In the genomic region with DNA sequence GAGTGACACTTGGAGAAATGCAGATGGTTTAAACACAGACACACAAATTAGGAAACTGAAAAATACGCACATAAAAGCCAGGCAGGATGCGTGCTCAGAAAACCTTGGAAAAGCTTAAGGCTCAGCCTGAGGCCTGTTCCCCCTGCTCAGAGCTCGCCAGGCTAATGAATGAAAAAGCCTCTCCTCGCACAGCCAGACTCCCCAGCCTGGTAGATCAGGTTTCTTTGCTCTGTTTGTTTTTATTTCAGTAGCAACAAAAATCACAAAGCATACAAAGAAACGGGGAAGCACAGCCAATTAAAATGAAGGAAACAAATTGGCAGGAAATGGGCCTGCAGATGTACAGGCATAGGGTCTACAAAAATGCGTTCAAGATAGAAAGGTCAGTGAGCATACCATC, we compare ENCODE assay signal across 14 mouse cellular contexts.
DNase-seq lines count a peak whose midpoint lies in the region; ATAC-seq lines count a peak whose summit lies in the region.
"Had no signal": no experiment of that assay in that cellular context is flagged by ENCODE, and none has a peak within 500 bp of the region (broad histone marks: within the 10 kb centered on the region; RNA-seq: fewer than 3 reads in every experiment).

No protein-coding gene starts in this region.

- intact Hi-C loops in heart, postnatal 14 days (cut with DNase I): no loop called here

- H3K36me3 ChIP-seq in kidney, embryonic 16.5 days (ENCODE audit: insufficient read depth, low read length): no peaks in the 10 kb centered on the region

- 8% methylated on average over 6 of the region's 6 CpGs for WGBS in kidney, embryonic 16.5 days

- no peak for DNase-seq in kidney, postnatal 25 days
- peak; percentile 35 for DNase-seq in R1 (ENCODE audit: low read depth, low spot score)
- DNase-seq in embryo, embryonic 10 days (ENCODE audit: low spot score): peak; percentile 52
- peak; percentile 31 for DNase-seq in hindlimb bud, embryonic 11.5 days (ENCODE audit: extremely low spot score, low read depth, low spot score)
- no peak for DNase-seq in heart, postnatal 14 days
- DNase-seq: adrenal gland, postnatal 25 days; cerebellum, adult 11 months; heart, adult 2 months; lung, adult 18-20 months had no signal

- H3K27me3 ChIP-seq in kidney, embryonic 16.5 days (ENCODE audit: insufficient read depth, low read length): no peaks in the 10 kb centered on the region
- H3K27me3 ChIP-seq: CH12.LX had no signal

- H3K27ac ChIP-seq in kidney, embryonic 16.5 days (ENCODE audit: low read length): no peak overlapping the region
- H3K27ac ChIP-seq: heart, adult 2 months had no signal

- no peak overlapping the region for H3K9ac ChIP-seq in kidney, embryonic 16.5 days (replicated peaks; ENCODE audit: low read length)

- H3K4me3 ChIP-seq in kidney, embryonic 16.5 days (ENCODE audit: low read length): no peak overlapping the region
- H3K4me3 ChIP-seq: heart, adult 2 months; myocyte had no signal

- peak; percentile 63; the same call in 1 of the 2 replicates for ATAC-seq in kidney, embryonic 16.5 days (ENCODE audit: low FRiP score, low TSS enrichment)
- no peak for ATAC-seq in cerebellum, adult (ENCODE audit: insufficient number of reproducible peaks, low FRiP score, low TSS enrichment)
- ATAC-seq: intestine, postnatal 0 days had no signal

- H3K4me2 ChIP-seq in kidney, embryonic 16.5 days (replicated peaks; ENCODE audit: low read depth, low read length): no peak overlapping the region

- peaks cover 7% of the 10 kb centered on the region; the same call in 1 of the 2 replicates for H3K4me1 ChIP-seq in kidney, embryonic 16.5 days (ENCODE audit: insufficient read depth, low read length)

- H3K9me3 ChIP-seq in kidney, embryonic 16.5 days (ENCODE audit: low read length): no peaks in the 10 kb centered on the region

Comparison
In these comparisons a context has a peak if more than half of its experiments do, and no peak if none do; other contexts are left out.
1. DNase-seq: peak in R1 (single experiment), embryo, embryonic 10 days (single experiment) and hindlimb bud, embryonic 11.5 days (single experiment); none in kidney, postnatal 25 days (0 of 2) and heart, postnatal 14 days (0 of 2).